ENCODE assay signal across 12 mouse cellular contexts in the genomic region with DNA sequence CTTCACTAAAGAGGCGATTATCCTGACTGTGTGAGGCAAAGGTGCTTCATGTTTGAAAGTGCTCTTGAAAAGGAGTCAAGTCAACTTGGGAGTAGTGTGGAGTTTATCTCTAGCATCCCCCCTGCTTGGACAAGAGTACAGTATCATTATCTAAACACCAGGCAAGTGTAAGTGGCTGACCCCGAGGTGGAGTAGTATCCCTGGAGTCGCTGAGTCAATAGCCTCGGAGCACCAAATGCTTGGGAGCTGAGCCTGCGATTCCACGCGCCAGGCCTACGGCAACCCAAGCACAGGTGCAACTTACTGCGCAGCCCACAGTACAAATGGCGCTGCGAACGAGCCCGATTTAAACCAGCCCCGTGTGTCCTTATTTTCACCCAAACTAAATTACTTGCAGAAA.
"Had no signal": no experiment of that assay in that cellular context is flagged by ENCODE, and none has a peak within 500 bp of the region (broad histone marks: within the 10 kb centered on the region; RNA-seq: fewer than 3 reads in every experiment).

No protein-coding gene starts in this region.

- H3K9ac ChIP-seq: liver, embryonic 14.5 days; neural tube, embryonic 15.5 days had no signal

- H3K4me2 ChIP-seq: neural tube, embryonic 15.5 days had no signal

- DNase-seq: kidney, adult 8-10 months; lung, adult 2 months; lung, postnatal 4 days; right cerebral cortex, adult 18-20 months; right cerebral cortex, postnatal 25 days; thymus, postnatal 14 days had no signal

- H3K27me3 ChIP-seq: neural tube, embryonic 15.5 days had no signal

- H3K9me3 ChIP-seq: neural tube, embryonic 15.5 days had no signal

- H3K27ac ChIP-seq: left cerebral cortex, adult 2 months; liver, embryonic 14.5 days; neural tube, embryonic 15.5 days; stomach, postnatal 0 days had no signal

- H3K4me1 ChIP-seq: neural tube, embryonic 15.5 days had no signal

- H3K4me3 ChIP-seq: left cerebral cortex, adult 2 months; myocyte; neural tube, embryonic 15.5 days had no signal

- H3K36me3 ChIP-seq: neural tube, embryonic 15.5 days had no signal

- ATAC-seq: intestine, postnatal 0 days had no signal
